Mouse (Mus musculus) limb, embryonic 14.5 days (tissue): Measurements from ENCODE around the gene Ust. TPM values are rescaled to one million over a fixed set of nuclear protein-coding genes. Genes with fewer than 3 reads are reported as not detected.

ENCODE experiments used
- ATAC-seq: fragments of 200-750 bp; cut with Nextera tagmentation; 2 replicates; pipeline ENCODE4 v1.8.0; 2017; ENCODE audit warnings: low read depth, moderate number of reproducible peaks, moderate TSS enrichment; ENCODE audit not compliant: low FRiP score
- DNase-seq: peaks from one replicate; pipeline ENCODE4 v3.0.0-alpha.2; 2015; ENCODE audit warnings: low spot score
- H3K27ac ChIP-seq: fragments of 300-500 bp; sonication (generic); replicated peaks from 2 replicates; pipeline ENCODE4 v1.5.1; 2014; ENCODE audit warnings: low read depth, mild to moderate bottlenecking, low read length, moderate library complexity, mixed read lengths
- H3K27me3 ChIP-seq: fragments of 300-500 bp; sonication (generic); 2 replicates; pipeline ENCODE4 v1.6.1; 2014; ENCODE audit warnings: low read length, mixed read lengths; ENCODE audit not compliant: control insufficient read depth, insufficient read depth
- H3K36me3 ChIP-seq: fragments of 300-500 bp; sonication (generic); 2 replicates; pipeline ENCODE4 v1.6.1; 2014; ENCODE audit warnings: mild to moderate bottlenecking, low read length, moderate library complexity, mixed read lengths; ENCODE audit not compliant: control insufficient read depth, insufficient read depth
- H3K4me1 ChIP-seq: fragments of 300-500 bp; sonication (generic); 2 replicates; pipeline ENCODE4 v1.6.1; 2014; ENCODE audit warnings: antibody characterized with exemption, low read length, mixed read lengths; ENCODE audit not compliant: control insufficient read depth, insufficient read depth
- H3K4me2 ChIP-seq: fragments of 300-500 bp; sonication (generic); replicated peaks from 2 replicates; pipeline ENCODE4 v1.6.1; 2014; ENCODE audit warnings: low read depth, mild to moderate bottlenecking, low read length, moderate library complexity; ENCODE audit not compliant: severe bottlenecking
- H3K4me3 ChIP-seq: fragments of 300-500 bp; sonication (generic); replicated peaks from 2 replicates; pipeline ENCODE4 v1.5.1; 2014; ENCODE audit warnings: low read length
- H3K9ac ChIP-seq: fragments of 300-500 bp; sonication (generic); 2 replicates; pipeline ENCODE4 v1.6.1; 2014; ENCODE audit warnings: mild to moderate bottlenecking, low read depth, low read length, moderate library complexity; ENCODE audit not compliant: severe bottlenecking
- H3K9me3 ChIP-seq: fragments of 300-500 bp; sonication (generic); 2 replicates; pipeline ENCODE4 v1.6.1; 2016; ENCODE audit warnings: low read length; ENCODE audit not compliant: control insufficient read depth
- POLR2A ChIP-seq: fragments of 200-500 bp; IDR thresholded peaks from 2 replicates; pipeline ENCODE4 v1.8.0; 2012; ENCODE audit warnings: inconsistent platforms, mild to moderate bottlenecking, moderate library complexity, borderline replicate concordance; ENCODE audit not compliant: insufficient read depth, insufficient read length; ENCODE audit errors: extremely low read depth
- WGBS: fragments of 180-500 bp; shearing (Covaris S2); extraction: QIAGEN DNeasy Blood & Tissue Kit; methylation state at CpG from one replicate; pipeline ENCODE4 v1.1.7; 2014; 5-methylcytosine and 5-hydroxymethylcytosine counted together
- polyA plus RNA-seq, 2 experiments: library from polyadenylated mRNA; depleted of rRNA in 1 of 2; stranded (reverse) in 1 of 2; unstranded in 1 of 2; fragments of >200 nt; fragmentation: Nextera tagmentation in 1 of 2; extraction: Ambion mirVana in 1 of 2; gene quantifications; 2 replicates each; pipeline versions ENCODE4 v1.2.1 to v1.2.3; 2012 to 2014

Ust gene
- polyA plus RNA-seq, 2 experiments: 9.9 to 14.5 TPM

DNA sequence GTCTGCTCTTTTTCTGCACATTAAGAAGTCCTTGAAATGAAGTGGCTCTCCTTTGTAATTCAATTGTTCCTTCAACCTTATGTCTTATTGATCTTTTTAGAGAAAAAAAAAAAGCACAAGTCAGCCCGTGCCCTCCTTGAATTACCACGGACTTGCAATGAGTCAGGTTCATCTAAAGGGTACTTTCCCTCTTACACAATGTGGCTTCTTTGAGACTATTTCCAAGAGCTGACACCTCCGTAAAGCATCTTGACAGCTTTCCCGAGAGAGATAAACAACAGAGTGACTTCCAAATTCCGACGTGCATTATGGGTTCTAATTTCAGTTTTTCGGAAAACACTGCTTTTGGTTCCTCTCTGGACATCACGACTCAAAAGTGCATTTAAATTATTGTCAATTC is 155.3 kb downstream of the Ust start:
- Histone ChIP-seq H3K9me3 (no peaks in the 10 kb centered on the region), H3K27ac (no peak overlapping the region), H3K9ac (no peak overlapping the region), H3K4me3 (no peak overlapping the region), H3K4me2 (no peak overlapping the region), H3K27me3 (no peaks in the 10 kb centered on the region), H3K4me1 (no peaks in the 10 kb centered on the region; the same call in 1 of the 2 replicates), H3K36me3 (no peaks in the 10 kb centered on the region)
- DNase-seq (no peak), ATAC-seq (no peak)
- WGBS: 57% methylated on average over 8 of the region's 8 CpGs
- TF ChIP-seq POLR2A: no peak

DNA sequence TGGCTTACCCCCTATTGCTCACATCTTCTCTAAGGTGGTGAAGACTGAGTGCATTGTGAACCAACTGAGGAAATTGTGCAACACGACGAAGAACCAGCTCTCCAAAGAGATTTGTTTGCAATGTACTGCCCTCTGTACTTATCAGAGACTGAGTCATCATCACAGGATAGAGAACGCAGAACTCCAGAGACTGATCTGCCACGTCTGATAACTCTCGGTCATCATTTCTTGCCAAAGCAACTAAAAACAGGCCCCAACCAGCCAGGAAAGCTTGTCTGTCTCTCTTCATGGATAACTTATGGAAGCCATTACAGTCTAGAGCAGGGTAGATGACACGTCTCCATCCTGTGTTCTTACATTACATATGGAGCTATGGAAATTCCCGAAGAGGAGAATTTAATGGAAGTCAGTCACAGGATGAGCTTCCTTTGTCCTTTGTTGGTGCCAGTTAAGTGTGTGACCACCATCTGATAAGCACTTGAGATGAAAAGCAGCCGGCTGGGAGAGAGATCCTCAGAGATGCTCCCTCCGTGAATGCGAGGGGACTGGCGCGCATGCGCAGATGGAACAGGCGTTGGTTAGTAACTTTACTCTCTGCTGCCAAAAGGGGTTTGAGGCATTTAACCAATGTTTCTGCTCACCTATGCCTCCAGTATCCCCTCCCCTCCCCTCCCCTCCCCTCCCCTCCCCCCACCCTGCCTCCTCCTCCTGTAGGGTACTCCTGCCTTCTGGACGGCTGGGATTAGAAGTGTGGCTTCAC is 160.2 kb downstream of the Ust start:
- DNase-seq (no peak), ATAC-seq (no peak)
- no peaks in the 10 kb centered on the region; the same call in 1 of the 2 replicates for H3K4me1 ChIP-seq
- H3K27me3 ChIP-seq: no peaks in the 10 kb centered on the region
- no peak overlapping the region for H3K4me2 ChIP-seq
- H3K9ac ChIP-seq: no peak overlapping the region
- no peak overlapping the region for H3K27ac ChIP-seq
- H3K36me3 ChIP-seq: no peaks in the 10 kb centered on the region
- no peaks in the 10 kb centered on the region for H3K9me3 ChIP-seq
- WGBS: 84% methylated on average over 14 of the region's 15 CpGs
- no peak overlapping the region for H3K4me3 ChIP-seq
- no peak for TF ChIP-seq POLR2A

DNA sequence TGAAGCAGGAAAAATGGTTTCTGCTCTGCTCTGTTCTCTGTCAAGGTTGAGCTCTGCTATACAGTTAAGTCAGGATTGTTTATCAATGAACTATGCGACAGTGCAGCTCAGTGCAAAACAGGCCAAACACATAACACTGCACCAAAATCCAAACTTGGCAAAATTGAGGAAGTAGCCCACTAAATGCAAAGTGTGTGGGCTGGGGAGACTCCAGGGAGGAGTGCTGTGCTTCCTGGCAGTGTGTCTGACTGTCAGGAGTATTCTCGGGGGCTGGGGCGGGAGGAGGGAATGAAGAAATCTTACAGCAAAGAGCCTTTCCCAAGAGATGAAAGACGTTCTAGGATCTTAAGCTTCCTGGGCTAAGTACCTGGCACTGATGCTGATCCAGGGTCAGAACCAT is 165.1 kb downstream of the Ust start:
- H3K9ac ChIP-seq: no peak overlapping the region
- H3K27me3 ChIP-seq: no peaks in the 10 kb centered on the region
- H3K4me3 ChIP-seq: no peak overlapping the region
- H3K9me3 ChIP-seq: no peaks in the 10 kb centered on the region
- H3K4me2 ChIP-seq: no peak overlapping the region
- no peak overlapping the region for H3K27ac ChIP-seq
- ATAC-seq (no peak), DNase-seq (no peak)
- H3K36me3 ChIP-seq: no peaks in the 10 kb centered on the region
- no peak for TF ChIP-seq POLR2A
- no peaks in the 10 kb centered on the region; the same call in 1 of the 2 replicates for H3K4me1 ChIP-seq
- 77% methylated on average over 4 of the region's 4 CpGs for WGBS

DNA sequence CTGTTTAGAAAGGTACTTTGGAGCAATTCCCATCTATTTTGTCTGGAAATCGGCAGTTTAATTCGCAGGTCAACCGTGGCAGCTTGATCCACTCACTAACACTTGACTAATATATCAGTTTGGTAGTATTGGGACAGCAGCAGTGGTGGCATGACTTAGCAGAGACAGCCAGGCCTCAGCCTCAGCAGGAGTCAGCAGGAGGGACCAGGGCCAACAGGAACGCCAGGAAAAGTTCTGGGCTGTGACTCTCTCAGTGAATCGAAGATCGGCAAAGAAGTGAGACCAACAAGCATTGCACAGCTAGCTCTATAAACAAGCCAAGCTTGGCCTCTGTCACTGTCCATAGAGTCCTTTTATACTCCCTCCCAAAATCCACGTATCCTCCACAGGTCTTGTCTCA is 168.0 kb downstream of the Ust start:
- Histone ChIP-seq H3K9me3 (no peaks in the 10 kb centered on the region), H3K9ac (no peak overlapping the region), H3K4me2 (no peak overlapping the region), H3K27ac (no peak overlapping the region), H3K4me1 (no peaks in the 10 kb centered on the region), H3K27me3 (no peaks in the 10 kb centered on the region), H3K4me3 (no peak overlapping the region), H3K36me3 (no peaks in the 10 kb centered on the region)
- no peak for DNase-seq
- ATAC-seq: no peak
- no peak for TF ChIP-seq POLR2A
- WGBS: 86% methylated on average over 7 of the region's 7 CpGs

DNA sequence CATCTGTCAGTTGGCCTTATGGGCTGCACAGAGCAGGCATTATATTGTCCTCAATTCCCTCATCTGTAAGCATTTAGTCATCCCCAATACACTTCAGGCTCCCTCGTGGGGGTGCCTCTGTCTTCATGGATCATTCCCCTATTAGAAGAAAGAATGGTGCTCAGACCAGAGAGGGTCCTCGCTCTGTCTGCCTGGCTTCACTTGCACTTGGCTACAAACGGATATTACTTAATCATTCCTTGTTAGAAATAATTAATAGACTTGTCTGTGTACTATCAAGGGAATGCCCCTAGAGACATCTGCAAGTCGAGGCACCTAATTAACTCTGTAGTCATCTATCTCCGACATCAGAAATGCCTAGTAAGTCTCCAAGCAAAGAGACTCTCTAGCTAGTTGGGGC is 171.1 kb downstream of the Ust start:
- Histone ChIP-seq H3K36me3 (no peaks in the 10 kb centered on the region), H3K27ac (no peak overlapping the region), H3K9me3 (no peaks in the 10 kb centered on the region), H3K9ac (no peak overlapping the region), H3K4me2 (no peak overlapping the region), H3K4me1 (peaks cover 6% of the 10 kb centered on the region), H3K4me3 (no peak overlapping the region), H3K27me3 (no peaks in the 10 kb centered on the region)
- DNase-seq (no peak), ATAC-seq (no peak)
- TF ChIP-seq POLR2A: no peak
- WGBS: 54% methylated on average over 5 of the region's 5 CpGs
